Mouse (Mus musculus) kidney, adult 2 months (tissue): ENCODE measurements at regions not wholly inside any gene's neighbourhood (a gene's known extent, or its start where the extent isn't known, plus 50 kb on each side); places are given as distances from the start of the nearest gene placed in this dataset.

ENCODE experiments used
- DNase-seq: peaks from one replicate; pipeline ENCODE4 v3.0.0; 2021
- H3K27ac ChIP-seq: fragments of 200-500 bp; 2 replicates; pipeline ENCODE4 v1.5.1; 2012; ENCODE audit warnings: low read depth, low read length, control low read depth, inconsistent platforms; ENCODE audit not compliant: insufficient read depth
- H3K27me3 ChIP-seq: fragments of 200-500 bp; replicated peaks from 2 replicates; pipeline ENCODE4 v1.6.1; 2012; ENCODE audit warnings: mild to moderate bottlenecking, moderate library complexity, low read length, inconsistent platforms; ENCODE audit not compliant: control insufficient read depth, insufficient read depth
- H3K36me3 ChIP-seq: fragments of 200-500 bp; 2 replicates; pipeline ENCODE4 v1.6.1; 2012; ENCODE audit warnings: mild to moderate bottlenecking, moderate library complexity, low read length, inconsistent platforms; ENCODE audit not compliant: control insufficient read depth, insufficient read depth
- H3K4me1 ChIP-seq: fragments of 200-500 bp; 2 replicates; pipeline ENCODE4 v1.6.1; 2011; ENCODE audit warnings: low read length; ENCODE audit not compliant: control insufficient read depth, insufficient read depth
- H3K4me3 ChIP-seq: fragments of 200-500 bp; 2 replicates; pipeline ENCODE4 v1.5.1; 2011; ENCODE audit warnings: mild to moderate bottlenecking, low read depth, low read length, control low read depth; ENCODE audit not compliant: insufficient read depth
- CTCF ChIP-seq: fragments of 200-500 bp; conservative IDR thresholded peaks from 2 replicates; pipeline ENCODE4 v1.5.1; 2011; ENCODE audit warnings: low read depth, mild to moderate bottlenecking, control low read depth, low read length, moderate library complexity, mixed read lengths; ENCODE audit not compliant: insufficient read depth, insufficient read length
- POLR2A ChIP-seq: fragments of 200-500 bp; IDR thresholded peaks from one replicate; pipeline ENCODE4 v1.6.1; 2011; ENCODE audit warnings: low read depth, low read length, control low read depth
- WGBS: fragments of 180-500 bp; shearing (Covaris S2); methylation state at CpG from one replicate; pipeline ENCODE4 v1.1.7; 2018; 5-methylcytosine and 5-hydroxymethylcytosine counted together

DNA sequence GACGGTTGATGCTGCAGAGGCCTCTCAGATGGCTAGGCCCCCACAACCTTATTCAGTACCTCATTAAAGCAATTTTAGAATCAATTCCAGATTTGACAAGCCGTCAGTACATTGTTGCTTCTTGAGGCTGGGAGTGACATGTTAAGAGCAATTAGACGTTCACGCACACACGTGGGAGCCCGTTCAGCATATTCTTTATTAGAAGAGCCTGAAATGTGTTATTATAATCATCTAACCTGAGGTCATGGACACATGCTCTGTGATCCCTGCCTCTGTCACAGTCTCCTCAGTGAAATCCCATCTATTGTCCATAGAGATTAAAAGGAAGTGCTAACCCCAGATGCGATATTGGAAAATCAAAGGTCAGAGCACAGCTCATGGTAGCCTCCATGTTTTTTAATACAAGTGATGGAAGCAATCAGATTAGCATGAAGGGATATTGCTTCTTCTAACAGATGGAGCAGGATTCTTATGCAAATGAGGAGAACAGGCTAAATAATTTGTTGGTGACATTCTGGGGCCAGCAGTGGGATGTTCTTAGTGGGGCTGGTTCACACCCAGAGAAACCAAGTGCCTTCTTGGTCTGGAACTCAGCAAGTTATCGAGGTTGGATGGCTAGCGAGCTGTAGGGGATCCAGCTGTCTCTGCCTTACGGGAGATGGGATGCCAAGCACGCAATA lies 166.8 kb upstream of the Cxcr4 start:
- no peaks in the 10 kb centered on the region for H3K36me3 ChIP-seq
- H3K4me3 ChIP-seq: no peak overlapping the region
- 95% methylated on average over 11 of the region's 11 CpGs for WGBS
- H3K27ac ChIP-seq: no peak overlapping the region
- H3K27me3 ChIP-seq: no peaks in the 10 kb centered on the region
- TF ChIP-seq POLR2A: no peak
- no peak for TF ChIP-seq CTCF
- DNase-seq: no peak
- H3K4me1 ChIP-seq: no peaks in the 10 kb centered on the region

DNA sequence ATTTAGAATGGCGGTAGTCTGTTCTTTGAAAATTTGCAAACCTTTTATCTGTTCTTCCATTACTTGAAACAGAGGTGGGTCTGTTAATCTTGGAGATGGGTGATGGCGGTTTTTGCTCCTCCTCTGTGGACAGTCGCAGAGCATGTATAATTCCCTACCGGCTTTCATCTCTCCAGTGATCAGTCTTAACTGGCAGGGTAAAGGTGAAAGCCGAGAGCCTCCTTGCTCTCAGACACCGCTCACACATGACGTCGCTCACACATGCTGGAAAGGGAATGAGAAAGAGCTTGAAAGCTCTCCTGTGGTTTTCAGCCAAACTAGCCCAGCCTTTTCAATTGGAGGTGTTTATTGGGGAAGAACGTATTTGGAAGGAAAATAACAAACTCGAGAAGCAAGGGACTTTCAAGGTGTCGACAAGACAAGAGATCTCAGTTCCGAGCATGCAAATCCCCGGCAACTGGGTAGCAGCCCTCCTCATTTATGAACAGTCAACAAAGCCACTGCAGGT lies 166.3 kb upstream of the Cxcr4 start:
- Histone ChIP-seq H3K4me1 (no peaks in the 10 kb centered on the region), H3K27me3 (no peaks in the 10 kb centered on the region), H3K4me3 (no peak overlapping the region), H3K36me3 (no peaks in the 10 kb centered on the region), H3K27ac (no peak overlapping the region)
- DNase-seq: no peak
- TF ChIP-seq CTCF (no peak), POLR2A (no peak)
- WGBS: 80% methylated on average over 13 of the region's 13 CpGs

DNA sequence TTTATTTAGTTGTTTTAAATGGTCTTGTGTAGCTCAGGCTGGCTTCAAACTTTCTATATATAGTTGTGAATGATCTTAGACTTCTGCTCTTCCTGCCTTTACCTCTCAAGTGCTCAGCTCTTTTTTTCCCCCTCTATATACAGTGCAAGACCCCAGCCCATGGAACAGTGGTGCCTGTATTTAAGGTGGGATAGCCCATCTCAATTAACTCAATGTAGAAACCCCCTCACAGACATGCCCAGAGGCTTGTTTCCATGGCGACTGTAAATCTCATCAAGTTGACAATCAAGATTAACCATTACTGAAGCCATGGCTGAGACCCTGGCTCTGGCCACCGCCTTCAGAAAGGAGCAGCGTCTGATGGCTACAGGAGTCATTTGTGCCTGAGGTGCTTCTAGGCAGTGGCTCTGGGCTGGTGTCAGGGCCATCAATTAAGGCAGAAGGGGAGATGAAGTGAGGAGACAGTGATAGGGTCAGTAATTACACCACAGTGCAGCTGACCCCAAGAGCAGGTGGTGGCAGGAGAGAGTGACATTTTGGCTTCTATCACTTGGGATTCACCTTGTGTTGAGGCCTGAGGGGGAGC lies 161.4 kb upstream of the Cxcr4 start:
- H3K36me3 ChIP-seq: no peaks in the 10 kb centered on the region
- H3K4me3 ChIP-seq: no peak overlapping the region
- no peaks in the 10 kb centered on the region for H3K4me1 ChIP-seq
- WGBS: 61% methylated on average over 3 of the region's 3 CpGs
- no peaks in the 10 kb centered on the region for H3K27me3 ChIP-seq
- TF ChIP-seq CTCF (no peak), POLR2A (no peak)
- DNase-seq: no peak
- no peak overlapping the region for H3K27ac ChIP-seq

DNA sequence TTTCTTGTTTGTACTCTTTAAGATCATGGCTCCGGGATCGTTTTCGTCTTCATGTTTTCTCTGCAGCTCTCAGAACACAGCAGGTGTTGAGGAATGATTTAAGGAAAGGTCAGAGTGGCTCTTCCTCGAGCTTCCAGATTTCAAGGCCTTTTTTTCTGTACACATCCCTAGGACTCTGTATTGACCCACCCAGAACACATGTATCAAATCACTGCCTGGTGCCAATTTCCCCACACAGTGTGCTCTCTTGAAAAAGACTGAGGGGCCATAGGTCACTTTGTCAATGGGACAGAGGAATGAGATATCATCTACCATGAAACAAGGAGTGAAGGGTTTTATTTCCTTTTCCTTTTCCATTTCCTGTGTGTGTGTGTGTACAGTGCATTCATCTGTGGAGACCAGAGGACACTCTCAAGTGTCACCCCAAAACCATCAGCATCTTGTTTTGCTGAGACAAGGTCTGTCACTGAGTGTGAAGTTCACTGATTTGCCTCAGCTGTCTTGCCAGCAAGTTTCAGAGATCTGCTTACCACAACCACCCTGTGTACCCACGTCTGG lies 157.4 kb upstream of the Cxcr4 start:
- H3K4me1 ChIP-seq: no peaks in the 10 kb centered on the region
- WGBS: 34% methylated on average over 5 of the region's 5 CpGs
- H3K36me3 ChIP-seq: no peaks in the 10 kb centered on the region
- H3K4me3 ChIP-seq: no peak overlapping the region
- no peak overlapping the region for H3K27ac ChIP-seq
- DNase-seq: no peak
- TF ChIP-seq CTCF: no peak
- TF ChIP-seq POLR2A: no peak
- no peaks in the 10 kb centered on the region for H3K27me3 ChIP-seq

DNA sequence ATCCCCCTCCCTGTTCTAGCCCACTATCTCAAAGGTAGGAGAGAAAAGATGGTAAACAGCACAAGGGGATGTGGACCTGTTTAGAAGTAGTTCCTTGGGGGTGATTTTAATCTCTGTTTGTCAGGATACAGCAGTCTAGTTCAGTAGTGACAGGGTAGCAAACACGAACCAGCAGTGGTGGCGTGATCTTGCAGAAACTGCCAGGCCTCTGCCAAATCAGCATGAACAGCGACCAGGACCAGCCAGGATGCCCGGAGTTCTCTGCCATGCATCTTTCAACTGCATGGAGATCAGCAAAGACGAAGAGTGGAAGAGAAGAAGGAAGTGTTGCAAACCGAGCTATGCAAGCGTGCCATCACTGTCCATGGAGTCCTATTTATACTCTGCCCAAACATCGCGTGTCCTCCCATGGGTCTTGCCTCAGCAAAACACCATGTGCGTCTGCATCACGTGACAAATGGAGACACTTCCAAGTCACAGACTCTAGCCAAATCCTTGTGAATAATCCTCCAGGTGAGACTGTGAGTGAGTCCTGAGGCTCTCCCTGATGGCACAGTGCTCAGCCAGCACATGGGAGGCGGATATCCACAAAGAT lies 155.2 kb upstream of the Cxcr4 start:
- Histone ChIP-seq H3K27me3 (no peaks in the 10 kb centered on the region), H3K4me1 (no peaks in the 10 kb centered on the region), H3K36me3 (no peaks in the 10 kb centered on the region), H3K27ac (no peak overlapping the region), H3K4me3 (no peak overlapping the region)
- 91% methylated on average over 12 of the region's 12 CpGs for WGBS
- no peak for DNase-seq
- TF ChIP-seq POLR2A (no peak), CTCF (no peak)

DNA sequence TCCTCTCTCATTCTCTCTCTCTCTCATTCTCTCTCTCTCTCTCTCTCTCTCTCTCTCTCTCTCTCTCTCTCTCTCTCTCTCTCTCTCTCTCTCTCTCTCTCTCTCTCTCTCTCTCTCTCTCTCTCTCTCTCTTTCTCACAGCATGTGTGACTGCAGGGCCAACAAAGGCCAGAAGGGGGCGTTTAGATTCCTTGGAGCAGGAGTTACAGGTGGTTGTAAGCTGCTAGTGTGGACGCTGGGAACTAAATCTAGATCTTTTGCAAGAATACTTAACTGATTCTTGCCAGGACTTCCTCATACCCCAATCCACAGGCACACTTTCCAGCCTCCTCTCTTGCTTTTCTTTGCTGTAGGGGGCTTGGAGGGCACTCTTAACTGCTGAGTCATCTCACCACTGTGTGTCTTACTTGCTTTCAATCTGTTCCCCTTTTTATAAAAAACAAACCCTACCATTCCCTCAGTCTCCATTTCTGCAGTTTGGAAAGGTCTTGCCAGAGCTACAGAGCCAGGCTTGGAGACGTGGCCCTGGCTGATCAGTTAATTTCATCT lies 154.4 kb upstream of the Cxcr4 start:
- 71% methylated on average over 3 of the region's 3 CpGs for WGBS
- H3K27me3 ChIP-seq: no peaks in the 10 kb centered on the region
- H3K4me3 ChIP-seq: no peak overlapping the region
- TF ChIP-seq POLR2A (no peak), CTCF (no peak)
- no peak overlapping the region for H3K27ac ChIP-seq
- H3K36me3 ChIP-seq: no peaks in the 10 kb centered on the region
- H3K4me1 ChIP-seq: no peaks in the 10 kb centered on the region
- no peak for DNase-seq

DNA sequence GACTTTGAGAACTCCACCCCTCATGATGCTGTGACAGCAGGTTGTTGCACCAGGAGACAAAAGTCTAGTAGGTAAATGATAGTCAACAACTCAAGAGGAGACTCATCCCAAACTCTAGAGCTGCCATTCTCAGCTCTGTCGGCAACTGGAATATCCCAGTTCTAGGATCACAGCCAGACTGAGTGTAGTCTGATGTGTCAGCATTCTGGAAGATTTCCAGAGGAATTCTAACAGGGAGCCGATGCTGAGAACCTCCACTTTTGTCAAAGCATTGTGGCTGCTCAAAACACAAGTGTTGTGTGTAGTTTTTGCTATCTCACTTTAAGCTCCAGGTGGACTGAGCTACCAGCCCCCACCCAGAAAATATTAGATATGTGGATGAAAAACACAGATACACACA lies 148.5 kb upstream of the Cxcr4 start:
- no peaks in the 10 kb centered on the region for H3K27me3 ChIP-seq
- H3K4me1 ChIP-seq: no peaks in the 10 kb centered on the region
- TF ChIP-seq POLR2A: no peak
- no peak for TF ChIP-seq CTCF
- whole genome bisulfite sequencing: 23% methylated on average over 2 of the region's 2 CpGs
- peak; percentile 51 for DNase-seq
- no peak overlapping the region for H3K27ac ChIP-seq
- H3K36me3 ChIP-seq: no peaks in the 10 kb centered on the region
- H3K4me3 ChIP-seq: no peak overlapping the region
